Mouse (Mus musculus) heart, postnatal 0 days (tissue): ENCODE results near the gene Sbno1.

ENCODE experiments used
- CTCF ChIP-seq: IDR thresholded peaks from 2 replicates; pipeline ENCODE4 v1.5.1; 2016; ENCODE audit warnings: antibody characterized with exemption, control low read depth, low read depth
- EP300 ChIP-seq: IDR thresholded peaks from 2 replicates; pipeline ENCODE4 v1.6.1; 2016; ENCODE audit warnings: antibody characterized with exemption, low read depth

DNA sequence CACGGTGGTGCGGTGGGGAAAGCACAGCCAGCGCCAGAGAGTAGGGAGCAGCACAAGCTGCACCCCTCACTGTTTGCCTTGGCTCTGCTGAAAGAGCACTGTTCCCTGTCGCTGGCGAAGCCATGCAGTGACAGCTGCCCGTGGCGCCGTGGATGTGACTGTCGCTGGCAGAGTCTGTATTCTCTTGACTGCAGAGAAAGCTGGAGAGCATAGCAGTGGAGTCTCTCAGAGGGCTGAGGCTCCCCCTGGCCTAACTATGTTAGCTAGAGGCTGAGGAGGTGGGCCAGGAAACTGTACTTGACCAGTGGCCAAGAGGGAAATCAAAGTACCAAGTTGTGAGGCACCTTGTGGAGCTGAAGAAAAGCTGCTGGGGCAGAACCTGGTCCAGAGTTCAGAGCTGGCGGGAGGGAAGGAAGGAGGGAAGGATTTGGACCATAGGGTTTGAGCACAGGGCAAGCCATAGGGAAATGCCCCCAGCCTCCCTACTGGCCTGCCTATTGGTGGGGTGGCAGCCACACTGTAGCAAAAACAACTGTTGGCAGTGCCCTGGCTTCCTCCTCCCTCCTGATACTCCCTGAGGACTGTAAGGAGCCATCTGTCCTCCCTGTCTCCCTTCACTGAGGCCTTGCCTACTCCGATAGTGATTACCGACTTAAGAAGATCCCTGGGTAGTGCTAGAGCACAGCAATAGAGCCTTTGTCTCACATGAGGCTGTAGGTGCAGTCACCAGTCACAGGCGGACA, 27.7 kb upstream of the Sbno1 start:
- TF ChIP-seq EP300 (no peak), CTCF (no peak)
